Mouse (Mus musculus) kidney, adult 2 months (tissue): Measurements from ENCODE around the gene Zfyve21.

ENCODE experiments used
- CTCF ChIP-seq: fragments of 200-500 bp; conservative IDR thresholded peaks from 2 replicates; pipeline ENCODE4 v1.5.1; 2011; ENCODE audit warnings: low read depth, mild to moderate bottlenecking, control low read depth, low read length, moderate library complexity, mixed read lengths; ENCODE audit not compliant: insufficient read depth, insufficient read length
- POLR2A ChIP-seq: fragments of 200-500 bp; IDR thresholded peaks from one replicate; pipeline ENCODE4 v1.6.1; 2011; ENCODE audit warnings: low read depth, low read length, control low read depth

- TF ChIP-seq POLR2A, result no peak
- TF ChIP-seq CTCF, result no peak
Observed at GRCm38 (mm10) chr12:111833457-111833856, 19.5 kb downstream of the Zfyve21 start.
